Mouse (Mus musculus) embryo, embryonic 10 days (tissue): ENCODE data around the gene Rhbdl1.

Experiments used
- DNase-seq: peaks from one replicate; pipeline ENCODE4 v3.0.0-alpha.2; 2015; ENCODE audit warnings: low spot score

The Rhbdl1 gene

GRCm38 (mm10) chr17:25837076-25837410 lies at the start of gene Rhbdl1:
Gene Rhbdl1 (minus strand): TSS chr17:25837295.
- peak; percentile 84 for DNase-seq

- DNase-seq: no peak
These were observed 49.7 kb upstream of the Rhbdl1 start for GRCm38 (mm10) chr17:25886806-25887205.

GRCm38 (mm10) chr17:25885636-25886035 lies 48.5 kb upstream of the Rhbdl1 start:
- DNase-seq: peak; percentile 51

GRCm38 (mm10) chr17:25883824-25884223 lies 46.7 kb upstream of the Rhbdl1 start:
- no peak for DNase-seq

GRCm38 (mm10) chr17:25883268-25883667 lies 46.2 kb upstream of the Rhbdl1 start:
- DNase-seq: no peak

GRCm38 (mm10) chr17:25882306-25882705 lies 45.2 kb upstream of the Rhbdl1 start:
- peak; percentile 67 for DNase-seq

- peak; percentile 88 for DNase-seq
These were observed 44.6 kb upstream of the Rhbdl1 start for GRCm38 (mm10) chr17:25881691-25882090.

GRCm38 (mm10) chr17:25880913-25881641 lies 44.0 kb upstream of the Rhbdl1 start:
- DNase-seq: peak; percentile 95

GRCm38 (mm10) chr17:25880196-25880910 lies 43.3 kb upstream of the Rhbdl1 start, which contains the start of gene Wfikkn1:
Gene Wfikkn1 (minus strand): TSS chr17:25880858.
- peak; percentile 92 for DNase-seq

GRCm38 (mm10) chr17:25879750-25880149 lies 42.7 kb upstream of the Rhbdl1 start:
- DNase-seq: no peak

- peak; percentile 79 for DNase-seq
These were observed 42.2 kb upstream of the Rhbdl1 start for GRCm38 (mm10) chr17:25879261-25879660.

GRCm38 (mm10) chr17:25878611-25879180 lies 41.6 kb upstream of the Rhbdl1 start:
- DNase-seq: no peak

GRCm38 (mm10) chr17:25877741-25878610 lies 40.9 kb upstream of the Rhbdl1 start:
- DNase-seq: no peak

GRCm38 (mm10) chr17:25877025-25877424 lies 39.9 kb upstream of the Rhbdl1 start:
- DNase-seq: no peak

- DNase-seq: peak; percentile 30
These were observed 39.3 kb upstream of the Rhbdl1 start for GRCm38 (mm10) chr17:25876347-25876915.

GRCm38 (mm10) chr17:25875171-25876136 lies 38.4 kb upstream of the Rhbdl1 start:
- peak; percentile 96 for DNase-seq

- DNase-seq: peak; percentile 98
These were observed 37.7 kb upstream of the Rhbdl1 start, which contains the start of gene Mettl26 for GRCm38 (mm10) chr17:25874721-25875170. Gene Mettl26 (plus strand): TSS chr17:25875074.

GRCm38 (mm10) chr17:25874148-25874720 lies 37.1 kb upstream of the Rhbdl1 start:
- DNase-seq: no peak

GRCm38 (mm10) chr17:25873405-25874147 lies 36.5 kb upstream of the Rhbdl1 start:
- no peak for DNase-seq
